Mouse (Mus musculus) olfactory bulb, adult 2 months (tissue): ENCODE results near the gene 4930558K02Rik. TPM values are rescaled to one million over a fixed set of nuclear protein-coding genes. Genes with fewer than 3 reads are reported as not detected.

Experiments
- H3K27ac ChIP-seq: fragments of 200-500 bp; 2 replicates; pipeline ENCODE4 v1.5.1; 2012; ENCODE audit warnings: low read depth, low read length; ENCODE audit not compliant: insufficient read depth
- H3K4me1 ChIP-seq: fragments of 200-500 bp; 2 replicates; pipeline ENCODE4 v1.6.1; 2012; ENCODE audit warnings: low read length; ENCODE audit not compliant: control insufficient read depth, insufficient read depth
- H3K4me3 ChIP-seq: fragments of 200-500 bp; 2 replicates; pipeline ENCODE4 v1.5.1; 2012; ENCODE audit warnings: mild to moderate bottlenecking, low read depth, low read length, moderate library complexity; ENCODE audit not compliant: insufficient read depth
- CTCF ChIP-seq: fragments of 200-500 bp; IDR thresholded peaks from 2 replicates; pipeline ENCODE4 v1.5.1; 2012; ENCODE audit warnings: low read depth, mild to moderate bottlenecking, low read length, moderate library complexity; ENCODE audit not compliant: insufficient read depth
- POLR2A ChIP-seq: fragments of 200-500 bp; IDR thresholded peaks from 2 replicates; pipeline ENCODE4 v1.6.1; 2012; ENCODE audit warnings: mild to moderate bottlenecking, low read depth, low read length, moderate library complexity; ENCODE audit not compliant: insufficient read depth
- WGBS: fragments of 180-500 bp; shearing (Covaris S2); methylation state at CpG from one replicate; pipeline ENCODE4 v1.1.7; 2018; 5-methylcytosine and 5-hydroxymethylcytosine counted together
- polyA plus RNA-seq: library from polyadenylated mRNA; stranded (reverse); fragments of >200 nt; gene quantifications from 2 replicates; pipeline ENCODE4 v1.2.4, GENCODE M21; 2012; ENCODE audit warnings: low replicate concordance; ENCODE audit not compliant: missing spikeins, insufficient read depth, insufficient read length

4930558K02Rik gene
- polyA plus RNA-seq, 1 experiment: not detected

DNA sequence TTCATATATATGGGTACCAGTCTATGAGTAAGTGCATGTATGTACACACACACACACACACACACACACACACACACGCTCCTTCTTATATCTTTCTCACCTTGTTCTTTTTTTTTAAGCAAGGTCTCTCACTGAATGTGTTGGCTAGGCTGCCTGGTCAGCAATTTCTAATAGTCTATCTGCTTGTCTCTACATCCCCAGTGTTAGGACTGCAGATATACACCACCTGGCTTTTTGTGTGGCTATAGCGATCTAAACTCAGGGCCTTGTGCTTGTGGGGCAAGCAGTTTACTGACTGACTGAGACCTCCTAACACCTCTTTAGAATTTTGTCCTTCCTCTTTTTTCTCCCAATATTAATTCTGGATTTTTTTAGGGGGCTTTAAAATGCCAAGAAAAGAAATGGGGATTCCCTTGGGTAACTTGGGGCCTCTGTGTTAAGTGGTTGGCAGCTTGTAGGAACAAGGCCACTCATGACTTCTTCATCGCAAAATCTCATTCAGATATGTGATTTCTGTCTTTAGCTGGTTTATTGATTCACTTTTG lies 61.4 kb downstream of the 4930558K02Rik start:
- TF ChIP-seq POLR2A (no peak), CTCF (no peak)
- H3K27ac ChIP-seq: no peak overlapping the region
- no peak overlapping the region for H3K4me3 ChIP-seq
- WGBS: 90% methylated on average over 3 of the region's 3 CpGs
- no peaks in the 10 kb centered on the region for H3K4me1 ChIP-seq

DNA sequence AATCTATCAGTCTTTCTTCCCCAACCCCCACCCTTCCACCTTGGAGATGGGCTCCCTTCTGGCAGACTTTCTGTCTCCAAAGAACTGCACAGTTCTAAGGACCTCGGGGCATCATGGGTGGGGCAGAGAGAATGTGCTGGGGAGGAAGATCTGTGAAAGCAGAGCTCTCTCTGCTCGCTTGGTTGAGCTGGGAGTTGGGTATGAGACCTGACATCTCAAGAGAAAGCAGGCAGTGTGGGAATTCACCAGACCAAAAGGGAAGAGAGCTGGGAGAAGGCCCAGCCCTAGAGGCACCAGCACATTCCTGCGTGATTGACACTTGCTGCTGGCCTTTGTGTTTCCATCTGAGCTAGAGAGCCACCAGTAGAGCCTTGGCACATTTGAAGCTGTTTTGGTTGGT lies 63.4 kb downstream of the 4930558K02Rik start:
- H3K27ac ChIP-seq: no peak overlapping the region
- TF ChIP-seq POLR2A: no peak
- TF ChIP-seq CTCF: no peak
- 68% methylated on average over 3 of the region's 3 CpGs for WGBS

GRCm38 (mm10) chr1:161913648-161913984 lies 65.8 kb downstream of the 4930558K02Rik start:
- no peaks in the 10 kb centered on the region for H3K4me1 ChIP-seq
- no peak overlapping the region for H3K27ac ChIP-seq
- 81% methylated on average over 7 of the region's 7 CpGs for WGBS
- TF ChIP-seq CTCF: no peak
- TF ChIP-seq POLR2A: no peak
- no peak overlapping the region for H3K4me3 ChIP-seq

More for the DNA sequence above, 63.4 kb downstream of the 4930558K02Rik start:
- Histone ChIP-seq H3K4me1 (no peaks in the 10 kb centered on the region), H3K4me3 (no peak overlapping the region)

GRCm38 (mm10) chr1:161912940-161913647 lies 66.3 kb downstream of the 4930558K02Rik start:
- Histone ChIP-seq H3K4me3 (no peak overlapping the region), H3K27ac (no peak overlapping the region), H3K4me1 (no peaks in the 10 kb centered on the region)
- TF ChIP-seq POLR2A (no peak), CTCF (no peak)
- WGBS: 71% methylated on average over 4 of the region's 4 CpGs

DNA sequence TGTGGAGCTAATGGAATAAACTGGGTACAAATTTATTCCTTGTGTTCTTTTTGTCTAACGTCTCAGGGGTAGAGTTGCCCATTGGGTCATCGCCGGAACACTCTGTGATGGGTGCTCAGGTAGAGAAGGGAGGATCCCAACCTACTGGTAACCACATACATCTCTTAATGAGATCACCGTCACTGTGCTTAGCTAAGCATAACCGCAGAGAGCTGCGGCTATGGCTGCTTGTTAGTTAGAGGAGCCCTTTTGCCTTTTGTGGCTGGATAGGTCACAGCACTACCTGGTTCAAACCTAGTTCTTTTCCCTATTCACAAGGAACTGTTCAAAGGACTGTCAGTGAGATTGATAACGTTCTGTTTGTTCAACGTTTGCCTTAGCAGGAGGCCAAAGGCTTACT lies 70.4 kb downstream of the 4930558K02Rik start:
- H3K4me1 ChIP-seq: no peaks in the 10 kb centered on the region
- no peak for TF ChIP-seq CTCF
- no peak for TF ChIP-seq POLR2A
- no peak overlapping the region for H3K27ac ChIP-seq
- H3K4me3 ChIP-seq: no peak overlapping the region
- whole genome bisulfite sequencing: 84% methylated on average over 8 of the region's 8 CpGs

GRCm38 (mm10) chr1:161907795-161908457 lies 71.5 kb downstream of the 4930558K02Rik start:
- 58% methylated on average over 2 of the region's 2 CpGs for WGBS
- H3K4me1 ChIP-seq: no peaks in the 10 kb centered on the region
- no peak overlapping the region for H3K4me3 ChIP-seq
- TF ChIP-seq CTCF: no peak
- TF ChIP-seq POLR2A: no peak
- no peak overlapping the region for H3K27ac ChIP-seq

GRCm38 (mm10) chr1:161907111-161907510 lies 72.3 kb downstream of the 4930558K02Rik start:
- H3K4me1 ChIP-seq: no peaks in the 10 kb centered on the region
- TF ChIP-seq CTCF (no peak), POLR2A (no peak)
- no peak overlapping the region for H3K4me3 ChIP-seq
- no peak overlapping the region for H3K27ac ChIP-seq
- 92% methylated on average over 4 of the region's 4 CpGs for WGBS

DNA sequence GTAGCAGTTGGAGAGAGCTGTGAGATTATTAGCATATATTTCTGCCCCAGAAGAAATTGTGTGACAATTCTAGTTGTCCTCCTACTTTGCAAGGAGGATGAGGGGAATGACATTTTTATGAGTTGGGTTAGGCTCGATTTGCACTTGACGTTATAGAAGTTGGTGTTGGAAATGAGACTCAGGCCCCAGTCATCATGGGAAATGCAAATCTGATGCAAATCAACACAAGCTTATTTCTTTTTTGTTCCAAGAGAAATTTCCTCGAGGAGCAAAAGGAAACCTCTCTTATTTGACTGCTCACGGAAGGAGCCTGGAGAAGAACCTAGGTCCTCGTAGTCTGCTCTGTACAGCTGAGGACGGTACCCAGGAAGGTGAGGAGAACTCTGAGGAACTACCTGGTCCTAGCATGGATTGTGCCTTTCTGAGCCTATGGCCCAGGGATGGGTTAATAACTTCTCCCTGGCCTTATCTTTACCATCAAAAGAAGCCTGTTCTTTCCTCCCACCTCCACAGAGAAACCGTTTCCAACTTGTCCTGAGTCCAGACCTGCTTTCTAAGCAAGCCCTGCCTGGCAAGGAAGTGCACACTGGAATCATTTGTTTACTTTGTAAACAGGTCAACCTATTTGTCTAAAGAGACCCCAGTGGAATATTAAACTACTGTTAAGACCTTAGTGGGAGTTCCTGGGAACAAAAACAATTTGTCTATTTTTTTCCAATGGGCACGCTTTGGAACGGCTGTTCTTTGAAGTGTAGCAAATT lies 76.6 kb downstream of the 4930558K02Rik start:
- Histone ChIP-seq H3K4me3 (no peak overlapping the region), H3K4me1 (no peaks in the 10 kb centered on the region), H3K27ac (no peak overlapping the region)
- TF ChIP-seq CTCF (no peak), POLR2A (no peak)
- WGBS: 45% methylated on average over 9 of the region's 9 CpGs

- H3K4me3 ChIP-seq: no peak overlapping the region
- H3K4me1 ChIP-seq: no peaks in the 10 kb centered on the region
- 51% methylated on average over 2 of the region's 2 CpGs for WGBS
- no peak overlapping the region for H3K27ac ChIP-seq
- TF ChIP-seq CTCF: no peak
- TF ChIP-seq POLR2A: no peak
Observed at GRCm38 (mm10) chr1:161900129-161900528, 79.3 kb downstream of the 4930558K02Rik start.
